Mouse (Mus musculus): ENCODE measurements around the gene Lrrc4.

- no peak for TF ChIP-seq GATA1 (IDR thresholded peaks at IDR 0.05; ENCODE audit: borderline replicate concordance, low read length)
- no peak for TF ChIP-seq FLI1 (IDR thresholded peaks at IDR 0.05; ENCODE audit: low read length)
Observed at GRCm38 (mm10) chr6:28813057-28813456, 18.5 kb downstream of the Lrrc4 start.
